Mouse (Mus musculus) CD8-positive naive resting alpha-beta T cell, adult 2 months (primary cell): ENCODE data around the gene Tmed4.

Experiments used
- DNase-seq, 2 experiments: peaks; one replicate each; pipeline ENCODE4 v3.0.0; 2022; ENCODE audit warnings: low read depth in 2 of 2, low spot score in 2 of 2

Gene Tmed4

DNA sequence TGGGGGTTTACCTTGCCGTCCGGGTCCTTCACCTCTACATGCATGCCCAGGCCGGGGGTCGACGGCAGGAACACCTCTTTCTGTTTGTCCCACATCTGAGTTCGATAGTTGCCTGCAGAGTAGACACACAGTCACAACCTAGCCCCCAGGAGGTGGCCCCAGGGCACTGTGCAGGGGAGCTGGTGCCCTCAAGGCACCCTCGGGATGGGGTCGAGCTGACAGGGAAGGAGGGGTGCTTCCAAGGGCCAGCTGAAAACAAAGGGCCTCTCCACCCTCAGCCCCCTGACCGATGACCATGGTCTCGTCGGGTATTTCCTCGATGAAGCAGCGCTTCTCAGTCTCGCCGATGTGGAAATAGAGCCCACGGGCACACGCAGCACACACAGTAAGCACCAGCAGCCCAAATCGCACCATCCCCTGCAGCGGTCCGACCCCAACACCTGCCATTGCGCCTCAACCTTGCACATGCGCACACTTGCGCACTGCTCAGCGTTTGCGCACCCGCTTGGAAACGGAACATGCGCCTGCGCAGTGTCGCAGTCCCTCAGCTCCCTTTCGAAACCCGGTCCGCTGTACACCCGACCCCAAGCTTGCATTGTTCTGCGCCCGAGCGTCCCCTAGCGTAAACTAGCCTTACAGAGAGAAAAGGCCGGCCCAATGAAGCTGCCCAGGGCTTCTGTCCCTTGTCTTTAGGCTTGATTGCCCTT is at the start of gene Tmed4:
Gene Tmed4 (minus strand): TSS at position 484 of the 707 bp plus-strand sequence.
- peak; percentile 95 to 96 for DNase-seq

DNA sequence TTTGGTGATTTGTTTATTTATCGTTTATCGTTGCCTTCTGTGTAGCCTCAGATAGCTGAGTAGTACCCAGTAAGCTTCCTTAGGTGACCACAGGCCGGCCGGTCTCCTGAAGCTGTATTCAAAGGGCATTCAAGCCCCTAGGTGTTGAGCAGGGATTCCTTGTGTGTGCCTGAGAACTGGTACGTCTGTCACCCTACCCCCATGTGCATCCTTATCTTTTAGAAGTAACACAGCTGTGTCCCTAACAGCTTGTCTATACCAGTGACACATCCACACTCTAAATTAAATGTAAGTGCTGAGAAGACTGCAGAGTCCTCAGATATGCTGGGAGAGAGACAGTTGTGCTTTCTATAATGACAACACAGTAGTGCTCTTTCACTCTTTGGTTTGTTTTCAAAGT is 48.7 kb upstream of the Tmed4 start:
- DNase-seq = no peak

DNA sequence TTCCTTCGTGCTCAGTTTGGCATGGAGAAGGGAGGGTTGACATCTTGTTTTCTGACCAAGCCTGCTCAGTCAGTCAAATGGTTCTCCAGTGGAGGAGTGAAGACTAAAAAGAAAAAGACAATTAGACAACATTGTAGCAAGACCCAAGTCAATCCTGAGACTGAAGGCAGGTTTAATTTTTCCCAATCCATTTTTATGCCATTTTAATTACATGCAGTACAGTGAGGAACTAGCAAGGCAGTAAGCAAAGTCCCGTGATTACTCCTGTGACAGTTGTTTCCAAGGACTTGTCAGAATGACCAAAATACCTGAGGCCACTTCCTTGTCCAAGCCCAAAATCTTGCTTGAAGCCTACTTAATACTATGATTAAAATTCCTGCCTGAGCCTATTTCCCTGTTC is 47.4 kb upstream of the Tmed4 start:
- no peak for DNase-seq

DNA sequence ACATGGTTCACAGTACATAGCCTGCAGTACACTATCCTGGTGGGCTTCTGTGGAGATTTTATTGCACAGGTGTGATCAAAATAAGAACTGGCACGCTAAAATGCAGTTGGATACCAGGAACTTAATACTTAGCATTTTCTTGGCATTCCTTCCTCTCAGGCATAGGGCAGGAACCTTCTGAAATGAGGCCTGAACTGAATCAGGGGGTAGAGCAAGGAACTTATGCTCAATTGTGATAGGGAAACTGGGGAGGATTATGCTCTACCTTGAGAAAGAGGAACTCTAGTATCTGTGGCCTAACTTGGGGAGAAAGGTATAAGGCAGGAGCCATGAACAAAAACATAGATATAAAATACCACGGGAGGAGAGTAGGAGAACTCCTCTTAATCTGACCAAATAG is 44.7 kb upstream of the Tmed4 start:
- DNase-seq = no peak

DNA sequence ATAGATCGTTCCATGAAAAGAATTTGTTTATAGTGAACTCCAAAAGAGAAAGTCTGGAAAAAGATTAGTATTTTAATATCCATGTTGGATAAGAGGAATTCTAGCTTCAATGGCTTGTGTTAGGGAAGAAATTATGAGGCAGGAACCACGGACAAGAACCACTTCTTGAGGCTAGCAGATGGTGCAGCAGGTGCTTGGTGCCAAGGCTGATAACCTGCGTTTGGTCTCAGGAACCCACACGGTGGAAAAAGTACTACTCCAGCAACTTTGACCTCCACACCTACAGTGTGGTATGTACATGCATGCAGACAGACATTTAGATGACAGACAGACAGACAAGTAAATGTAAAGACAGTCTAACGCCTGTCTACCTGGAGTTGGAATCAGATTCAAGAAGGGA is 43.9 kb upstream of the Tmed4 start:
- DNase-seq = no peak

DNA sequence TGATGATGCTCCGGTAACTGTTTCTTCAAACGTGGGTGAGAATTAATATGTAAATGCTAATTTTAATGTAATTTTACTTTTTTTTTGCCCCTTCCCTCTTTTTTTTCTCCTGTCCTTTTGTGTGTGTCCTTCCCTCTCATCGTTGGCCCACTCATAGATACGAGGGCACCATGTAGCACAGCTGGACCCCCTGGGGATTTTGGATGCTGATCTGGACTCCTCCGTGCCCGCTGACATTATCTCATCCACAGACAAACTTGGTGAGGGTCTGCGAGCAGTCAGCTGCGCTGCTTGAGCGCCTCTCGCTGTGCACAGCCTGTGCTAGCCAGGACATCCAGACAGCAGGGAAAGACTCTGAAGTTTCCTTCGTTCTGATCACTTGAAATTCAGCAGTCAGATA is 42.2 kb upstream of the Tmed4 start:
- DNase-seq = no peak

DNA sequence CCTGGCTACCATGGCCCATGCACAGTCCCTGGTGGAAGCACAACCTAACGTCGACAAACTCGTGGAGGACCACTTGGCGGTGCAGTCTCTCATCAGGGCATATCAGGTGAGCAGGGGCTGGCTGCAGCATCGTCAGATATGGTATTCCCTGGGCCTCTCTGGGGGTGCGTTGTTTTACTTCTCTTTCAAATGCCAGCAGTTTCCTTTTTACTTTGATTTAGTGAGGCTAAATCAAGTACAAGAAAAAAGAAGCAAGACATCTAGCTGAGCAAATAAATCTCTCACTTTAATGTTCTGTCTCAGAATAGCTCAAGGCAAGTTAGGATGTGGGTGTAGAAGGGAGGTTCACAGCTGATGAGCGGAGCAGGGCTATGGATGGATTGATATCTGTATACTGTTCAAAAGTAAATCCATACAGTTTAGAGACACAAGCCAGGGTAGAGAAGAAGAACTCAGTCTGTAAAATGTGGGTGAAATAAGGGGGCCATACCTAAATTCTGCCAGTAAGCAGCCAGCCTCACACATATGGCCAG is 39.3 kb upstream of the Tmed4 start:
- DNase-seq = no peak

DNA sequence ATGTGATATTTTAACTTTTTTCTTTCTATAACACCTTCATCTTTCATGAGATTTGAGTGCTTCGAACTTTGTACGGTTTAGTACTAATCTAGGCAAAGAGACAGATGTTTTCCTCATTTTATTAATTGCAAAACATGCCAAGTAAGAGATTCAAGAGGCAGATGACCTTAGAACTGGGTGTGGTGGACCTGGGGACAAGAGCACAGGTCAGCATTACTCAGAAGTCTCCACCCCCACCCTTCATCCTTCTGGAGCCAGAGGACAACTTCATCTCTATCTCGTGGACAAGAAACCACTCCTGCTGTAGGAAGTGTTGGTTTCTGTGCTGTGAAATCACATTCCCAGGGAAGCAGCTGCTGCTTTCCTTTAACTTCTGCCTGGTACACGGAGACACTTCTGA is 33.5 kb upstream of the Tmed4 start:
- DNase-seq = no peak

DNA sequence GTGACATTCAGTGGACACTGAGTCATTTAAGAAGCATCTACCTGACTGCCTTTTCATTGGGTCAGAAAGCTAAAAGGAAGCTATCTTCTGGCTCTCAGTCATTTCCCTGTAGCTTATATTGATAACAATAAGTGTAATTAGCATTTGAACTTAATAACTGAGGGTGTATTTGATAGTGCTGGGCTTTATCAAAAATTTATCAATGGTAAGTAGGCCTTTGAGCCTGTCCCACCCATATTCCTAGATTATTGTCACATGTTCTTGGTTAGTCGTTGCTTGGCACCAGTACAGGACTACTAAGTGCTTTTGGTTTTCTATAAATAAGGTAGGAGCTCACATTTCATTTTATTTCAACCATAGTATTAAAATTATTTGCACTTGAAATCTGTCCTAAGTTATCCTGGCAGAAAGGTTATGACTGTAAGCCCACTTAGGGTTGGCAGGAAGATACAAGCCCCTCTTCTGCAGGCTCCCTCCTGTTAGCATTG is 31.3 kb upstream of the Tmed4 start:
- no peak for DNase-seq

DNA sequence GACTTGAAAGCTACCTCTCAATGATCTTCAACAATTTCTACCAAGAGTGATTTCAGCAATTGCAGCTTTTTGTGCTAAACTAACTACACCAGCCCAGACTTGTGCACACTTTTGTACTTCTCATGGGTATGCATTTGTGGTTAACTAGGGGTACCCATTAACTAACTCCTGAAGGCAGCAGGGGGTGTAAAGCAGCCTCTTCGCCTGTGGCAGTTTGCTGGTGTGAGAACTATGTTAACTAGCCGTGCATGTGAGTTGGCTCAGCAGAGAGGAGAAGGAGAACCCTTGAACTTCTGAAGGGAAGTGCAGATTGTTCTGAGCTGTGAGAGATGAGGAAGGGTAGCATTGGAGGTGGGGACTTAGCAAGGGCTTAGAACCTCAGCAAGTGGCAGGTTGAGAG is 28.1 kb upstream of the Tmed4 start:
- no peak for DNase-seq

DNA sequence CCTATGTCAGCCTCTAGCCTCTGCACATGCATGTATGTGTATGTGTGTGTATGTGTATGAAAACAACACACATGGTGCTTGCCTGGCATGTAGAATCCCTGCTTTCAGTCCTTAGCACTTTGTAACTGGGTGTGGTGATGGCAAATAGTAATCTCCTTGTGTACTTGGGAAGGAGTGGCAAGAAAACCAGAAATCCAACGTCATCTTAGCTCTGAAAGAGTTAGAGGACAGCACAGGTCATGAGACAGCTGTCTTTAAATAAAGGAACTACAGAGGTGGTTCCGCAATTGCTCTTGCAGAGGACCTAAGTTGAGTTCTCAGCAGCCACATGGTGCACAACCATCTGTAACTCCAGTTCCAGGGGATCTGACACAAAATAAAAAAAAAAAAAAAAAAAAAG is 24.8 kb upstream of the Tmed4 start:
- DNase-seq = no peak

DNA sequence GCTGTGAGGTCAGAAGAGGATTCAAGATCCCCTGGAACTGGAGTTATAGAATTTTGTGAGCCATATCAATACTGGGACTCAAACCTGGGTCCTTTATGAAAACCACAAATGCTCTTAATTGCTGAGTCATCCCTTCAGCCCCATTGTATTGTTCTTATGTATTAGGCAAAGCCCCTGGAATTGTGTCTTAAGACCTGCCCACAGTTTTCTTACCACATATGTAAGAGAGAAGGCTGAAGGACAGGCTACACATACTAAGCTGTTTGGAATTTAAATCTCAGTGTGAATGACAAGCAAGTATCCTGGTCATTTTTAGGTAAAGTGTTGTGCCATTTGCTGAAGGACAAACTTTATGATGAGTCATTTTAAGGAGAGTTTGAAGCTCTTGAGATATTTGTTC is 21.4 kb upstream of the Tmed4 start:
- no peak for DNase-seq

DNA sequence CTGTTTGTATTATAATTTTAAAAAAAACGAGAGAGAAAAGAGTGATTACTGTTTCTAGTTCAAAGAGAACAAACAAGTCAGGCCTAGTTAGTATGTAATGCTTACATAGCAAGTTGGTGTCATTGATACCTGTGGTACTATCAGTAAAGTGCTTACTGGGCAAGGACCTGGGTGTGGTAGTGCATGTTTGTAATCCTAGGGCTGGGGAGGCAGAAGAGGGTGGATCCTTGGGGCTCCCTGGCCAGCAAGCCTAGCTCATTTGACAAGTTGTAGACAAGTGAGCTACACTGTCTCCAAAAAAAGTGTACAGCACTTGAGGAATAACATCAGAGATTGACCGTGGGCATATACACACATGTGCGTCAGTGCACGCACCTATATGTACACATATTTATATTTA is 20.0 kb upstream of the Tmed4 start:
- DNase-seq = no peak

DNA sequence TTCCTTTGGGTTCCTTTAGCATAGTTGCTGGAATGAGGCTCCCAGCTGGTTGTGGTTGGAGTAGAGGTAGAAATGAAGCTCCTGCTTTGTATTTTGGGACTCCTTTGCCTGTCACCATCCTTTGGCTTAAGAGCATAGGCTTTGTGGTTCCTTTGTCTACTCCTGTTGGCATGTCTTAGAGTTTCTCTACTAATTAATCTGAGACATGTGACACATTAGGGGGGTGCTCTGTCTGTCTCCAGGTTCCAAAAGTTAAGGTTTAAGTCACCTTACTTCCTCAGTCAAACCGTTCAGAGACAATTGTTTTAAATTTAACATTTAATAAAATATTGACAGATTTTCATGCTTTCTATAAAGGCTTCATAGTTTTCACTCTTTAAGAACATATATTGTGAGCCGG is 18.9 kb upstream of the Tmed4 start:
- no peak for DNase-seq

DNA sequence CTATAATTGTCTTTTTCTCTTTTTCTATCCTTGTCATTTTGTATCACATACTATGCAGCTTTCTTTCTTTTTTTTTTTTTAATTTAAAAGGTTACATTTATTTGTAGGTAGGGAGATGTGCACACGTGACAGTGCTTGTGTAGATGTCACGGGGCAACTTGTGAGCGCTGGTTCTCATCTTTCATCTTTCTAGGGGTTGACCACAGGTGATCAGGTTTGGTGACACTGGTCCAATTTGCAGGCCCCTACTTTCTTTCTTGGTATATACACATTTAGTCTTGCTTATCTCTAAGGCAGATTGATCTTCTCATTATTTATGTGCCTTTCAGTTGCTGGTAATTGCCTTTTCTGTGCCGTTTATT is 18.3 kb upstream of the Tmed4 start:
- no peak for DNase-seq

DNA sequence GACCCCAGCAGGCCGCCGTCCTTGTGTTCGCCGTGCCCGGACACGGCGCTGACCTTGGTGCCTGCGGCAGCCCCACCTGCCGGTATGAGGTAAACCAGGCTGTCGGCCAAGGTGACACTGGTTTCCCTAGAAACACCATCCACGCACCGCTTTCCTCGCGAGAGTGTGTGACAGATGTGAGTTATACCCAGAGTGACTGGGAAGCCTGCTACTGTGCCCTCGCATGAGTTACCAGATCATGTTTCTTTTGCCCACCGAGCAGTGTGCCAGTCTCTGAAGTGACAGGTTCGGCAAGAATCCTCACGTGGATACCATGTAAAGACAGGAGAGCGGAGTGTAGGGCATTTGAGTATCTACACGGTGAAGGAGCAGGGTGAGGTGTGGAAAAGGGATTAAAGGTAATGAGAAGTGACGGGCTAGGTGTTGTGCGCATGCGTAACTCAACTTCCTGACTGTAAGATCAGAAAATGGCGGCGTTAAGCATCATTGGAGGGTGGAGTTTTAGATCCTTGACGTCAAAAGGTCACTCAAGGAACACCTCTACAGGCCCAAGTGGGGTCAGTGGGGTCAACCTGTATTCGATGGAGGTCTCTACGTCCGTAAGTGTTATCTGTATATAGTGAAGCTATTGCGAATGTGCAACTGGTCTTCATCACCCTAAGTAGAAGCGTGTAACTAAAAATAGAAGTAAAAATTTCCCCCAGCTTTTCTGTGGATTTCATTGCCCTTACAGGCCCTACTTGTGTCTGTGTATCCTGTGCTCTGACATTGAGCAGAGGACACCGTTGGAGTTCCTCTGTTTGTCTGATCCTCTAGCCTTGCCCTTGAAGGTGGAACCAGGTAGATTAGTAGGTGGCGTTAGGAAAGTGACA is 17.7 kb upstream of the Tmed4 start:
- DNase-seq = peak; percentile 82 to 89

DNA sequence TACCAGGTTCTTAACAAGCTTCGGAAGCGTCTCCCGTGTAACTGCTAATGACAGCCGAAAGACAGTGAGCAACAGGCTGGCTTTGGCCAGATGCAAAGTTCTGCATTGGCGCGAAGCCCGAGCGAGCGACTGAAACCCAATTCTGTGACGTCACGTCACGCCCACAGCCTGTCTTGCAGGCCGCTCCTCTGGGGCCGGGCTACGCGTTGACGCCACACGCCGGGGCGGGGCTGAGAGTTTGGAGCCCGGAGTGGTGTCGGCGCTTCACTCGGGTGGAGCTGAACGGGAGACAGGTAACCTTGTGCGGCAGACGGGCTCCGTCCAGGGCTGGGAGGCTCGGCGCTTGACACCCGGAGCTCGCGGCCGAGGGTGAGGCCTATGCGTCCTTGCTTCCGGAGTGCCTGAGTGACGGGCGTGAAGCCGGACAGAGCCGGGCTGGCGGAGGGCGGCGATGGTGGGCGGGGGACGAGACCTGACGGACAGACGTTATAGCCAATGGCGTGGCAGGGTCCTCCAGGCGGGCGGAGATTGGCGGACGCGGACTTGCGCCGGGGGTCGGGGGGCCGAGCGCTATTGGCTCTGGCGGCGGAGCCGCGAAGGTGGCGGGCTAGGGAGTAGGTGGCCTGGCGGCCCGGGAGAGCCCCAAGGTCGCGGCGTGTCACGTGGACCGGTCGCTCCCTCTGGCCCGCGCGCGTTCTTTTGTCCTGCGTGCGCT is 16.9 kb upstream of the Tmed4 start, which contains the start of gene Ogdh:
Gene Ogdh (plus strand): TSS at position 233 of the 715 bp plus-strand sequence.
- peak; percentile 97 to 99 for DNase-seq

DNA sequence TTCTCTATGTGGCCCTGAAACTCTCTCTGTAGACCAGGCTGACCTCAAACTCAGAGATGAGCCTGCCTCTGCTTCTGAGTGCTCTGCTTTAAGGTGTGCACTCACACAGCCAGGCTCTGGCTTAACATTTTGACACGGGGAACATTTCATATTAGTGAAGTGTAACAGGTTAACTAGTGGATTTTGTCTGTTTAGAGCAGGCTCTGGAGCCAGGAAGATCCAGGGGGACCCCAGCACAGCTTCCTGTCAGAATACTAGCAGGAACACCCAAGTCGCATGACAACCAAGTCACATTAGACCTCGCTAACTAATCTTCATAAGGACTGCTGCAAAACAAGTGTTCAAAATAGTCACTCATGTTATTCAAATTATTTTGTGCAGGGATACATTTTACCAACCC is 16.2 kb upstream of the Tmed4 start:
- DNase-seq = no peak

DNA sequence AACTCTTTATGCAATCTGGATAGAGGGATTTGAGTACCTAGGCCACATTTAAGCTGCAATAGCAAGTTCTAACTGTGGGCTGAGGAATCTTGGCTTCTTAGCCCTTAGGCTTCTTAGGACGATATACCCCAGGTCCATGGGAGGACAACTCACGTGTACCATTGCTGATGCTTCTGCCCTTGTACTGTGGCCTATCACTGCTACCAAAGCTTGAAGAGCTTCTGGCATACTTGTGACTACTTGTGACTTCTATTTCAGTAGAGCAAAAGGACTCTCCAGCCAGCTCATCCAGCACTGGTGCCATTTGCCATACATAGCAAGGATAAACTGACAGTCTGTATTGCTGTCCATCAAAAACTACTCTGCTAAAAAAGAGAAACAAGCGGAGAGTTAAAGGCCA is 15.5 kb upstream of the Tmed4 start:
- DNase-seq = no peak

DNA sequence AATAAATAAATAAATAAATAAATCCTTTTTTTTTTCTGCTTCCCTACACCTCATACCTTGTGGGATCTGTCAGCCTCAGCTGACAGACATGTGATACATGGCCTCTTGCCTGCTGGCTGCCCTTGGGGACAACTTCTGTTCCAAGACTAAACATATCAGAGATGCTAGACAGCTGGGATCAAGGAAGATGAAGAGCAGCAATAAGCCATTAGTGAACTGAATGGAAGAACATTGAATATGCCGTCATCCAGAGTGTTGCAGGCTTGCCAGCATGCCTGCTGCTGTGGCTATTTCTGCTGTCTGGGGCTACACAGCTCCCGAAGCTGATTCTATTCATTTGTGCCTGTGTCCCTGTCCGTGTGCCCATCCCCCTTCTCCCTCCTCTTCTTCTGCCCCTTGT is 8.3 kb upstream of the Tmed4 start:
- no peak for DNase-seq

DNA sequence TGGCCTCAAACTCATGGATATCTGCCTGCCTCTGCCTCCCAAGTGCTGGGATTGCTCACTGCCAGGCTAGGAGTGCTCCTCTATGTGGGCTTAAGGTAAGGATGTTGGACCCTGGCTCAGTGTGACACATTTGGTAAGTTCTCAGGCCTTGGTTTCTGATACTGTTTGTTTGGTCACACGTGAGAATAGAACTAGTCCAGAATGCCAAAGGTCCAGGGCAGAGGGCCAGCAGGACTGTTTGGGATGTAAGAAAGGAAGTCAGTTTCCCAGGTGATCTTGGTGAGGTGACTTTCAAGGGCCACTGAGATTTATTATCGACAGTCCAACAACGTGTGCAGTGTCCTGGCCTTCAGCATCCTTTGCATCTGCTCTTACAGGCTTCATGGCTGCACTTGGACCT is 1.8 kb upstream of the Tmed4 start:
- DNase-seq = no peak

DNA sequence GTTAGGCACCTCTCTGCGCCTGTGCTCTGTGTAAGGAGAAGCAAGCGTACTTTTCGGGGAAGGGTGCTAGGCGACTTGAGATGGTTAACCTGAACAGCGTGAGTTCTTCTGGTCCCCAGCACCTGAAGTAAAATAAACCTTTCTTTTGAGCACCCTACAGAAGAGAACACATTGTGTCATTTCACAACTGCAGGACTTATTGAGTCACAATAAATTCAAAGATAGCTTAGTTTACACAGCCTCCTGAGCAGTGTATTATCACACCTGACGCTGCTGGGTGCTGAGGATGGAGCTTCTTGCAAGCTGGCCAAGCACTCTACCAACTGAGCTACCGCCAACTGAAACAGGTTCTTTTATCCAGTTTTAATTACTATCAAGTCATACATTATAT is 419 bp upstream of the Tmed4 start:
- DNase-seq = no peak
